ENCODE assay signal across 8 mouse cellular contexts in genomic region chr10:80342749-80343424, GRCm38 (mm10). TPM values are rescaled to one million over a fixed set of nuclear protein-coding genes. Genes with fewer than 3 reads are reported as not detected.
DNase-seq lines count a peak whose midpoint lies in the region; ATAC-seq and TF ChIP-seq lines count a peak whose summit lies in the region.

No protein-coding gene starts in this region.

- H3K4me1 ChIP-seq in hindbrain, embryonic 11.5 days (replicated peaks; ENCODE audit: control insufficient read depth, insufficient read depth, low read length) = peaks cover 17% of the 10 kb centered on the region
- peaks cover 13% of the 10 kb centered on the region for H3K4me1 ChIP-seq in liver, adult 2 months (ENCODE audit: control insufficient read depth, insufficient read depth, low read length)
- H3K4me1 ChIP-seq in midbrain, embryonic 15.5 days = peaks cover 27% of the 10 kb centered on the region

- no peaks in the 10 kb centered on the region for H3K9me3 ChIP-seq in hindbrain, embryonic 11.5 days (ENCODE audit: control insufficient read depth, low read length)
- no peaks in the 10 kb centered on the region for H3K9me3 ChIP-seq in midbrain, embryonic 15.5 days

- no peaks in the 10 kb centered on the region for H3K36me3 ChIP-seq in hindbrain, embryonic 11.5 days (ENCODE audit: control insufficient read depth, insufficient read depth, low read length)
- no peaks in the 10 kb centered on the region for H3K36me3 ChIP-seq in liver, adult 2 months (ENCODE audit: control insufficient read depth, insufficient read depth, low read length)
- H3K36me3 ChIP-seq in midbrain, embryonic 15.5 days (replicated peaks) = no peaks in the 10 kb centered on the region

- H3K9ac ChIP-seq in hindbrain, embryonic 11.5 days (ENCODE audit: low read depth, low read length) = no peak overlapping the region
- peak overlapping the region; percentile 56 for H3K9ac ChIP-seq in liver, adult 2 months (ENCODE audit: low read depth, low read length)
- H3K9ac ChIP-seq in midbrain, embryonic 15.5 days = no peak overlapping the region

- peak; percentile 40 to 68 for DNase-seq in urinary bladder, postnatal 36 days (ENCODE audit: low spot score in 2 of 2)
- no peak for DNase-seq in urinary bladder, adult 2 months (ENCODE audit: low spot score)
- DNase-seq in embryo, embryonic 9.5 days (ENCODE audit: extremely low spot score) = peak; percentile 74
- peak; percentile 78 for DNase-seq in hindbrain, embryonic 11.5 days (ENCODE audit: low spot score)
- DNase-seq in liver, adult 2 months (ENCODE audit: extremely low read depth, low read depth, low spot score) = peak; percentile 64
- no peak for DNase-seq in ovary, adult 18-20 months (ENCODE audit: low spot score)
- no peak for DNase-seq in cerebellum, adult 8-10 months

- peak; percentile 76 for ATAC-seq in hindbrain, embryonic 11.5 days (ENCODE audit: low FRiP score)
- ATAC-seq in midbrain, embryonic 15.5 days (replicated peaks) = peak; percentile 65

- H3K4me2 ChIP-seq in hindbrain, embryonic 11.5 days (replicated peaks; ENCODE audit: low read depth, low read length) = peak overlapping the region; percentile 35
- H3K4me2 ChIP-seq in midbrain, embryonic 15.5 days = peak overlapping the region; percentile 56

- no peaks in the 10 kb centered on the region for H3K79me2 ChIP-seq in liver, adult 2 months (ENCODE audit: control insufficient read depth, insufficient read depth, low read length)

- peak overlapping the region; percentile 23 for H3K4me3 ChIP-seq in hindbrain, embryonic 11.5 days (ENCODE audit: low read depth, low read length)
- peak overlapping the region; percentile 46; the same call in 1 of the 2 replicates for H3K4me3 ChIP-seq in liver, adult 2 months (ENCODE audit: insufficient read depth, low read depth, low read length)
- H3K4me3 ChIP-seq in midbrain, embryonic 15.5 days = peak overlapping the region; percentile 32

- TF ChIP-seq CTCF in liver, adult 2 months (IDR thresholded peaks at IDR 0.05; ENCODE audit: low read depth, low read length) = no peak

- TF ChIP-seq POLR2A in liver, adult 2 months (IDR thresholded peaks at IDR 0.05; ENCODE audit: extremely low read depth, insufficient read depth, low read length) = no peak

- WGBS in hindbrain, embryonic 11.5 days = 0% methylated on average over 30 of the region's 33 CpGs
- 1% methylated on average over 31 of the region's 33 CpGs for WGBS in liver, adult 2 months
- WGBS in midbrain, embryonic 15.5 days = 0% methylated on average over 30 of the region's 33 CpGs

- peaks cover 72% of the 10 kb centered on the region for H3K27me3 ChIP-seq in hindbrain, embryonic 11.5 days (ENCODE audit: control insufficient read depth, insufficient read depth, low read length)
- no peaks in the 10 kb centered on the region; the same call in 1 of the 2 replicates for H3K27me3 ChIP-seq in liver, adult 2 months (ENCODE audit: control insufficient read depth, insufficient read depth, low read length)
- H3K27me3 ChIP-seq in midbrain, embryonic 15.5 days (replicated peaks) = peaks cover 75% of the 10 kb centered on the region

- H3K27ac ChIP-seq in hindbrain, embryonic 11.5 days (ENCODE audit: low read depth, low read length) = no peak overlapping the region
- no peak overlapping the region for H3K27ac ChIP-seq in liver, adult 2 months (replicated peaks; ENCODE audit: insufficient read depth, low read depth, low read length)
- H3K27ac ChIP-seq in midbrain, embryonic 15.5 days = no peak overlapping the region

RNA-seq across cellular contexts. Expression of gene Adamtsl5, which starts 5.3 kb away (rescaled TPM):
- polyA plus RNA-seq in urinary bladder, adult 2 months (2012; rRNA removed) = 57.9 and 65.7 TPM in 2 replicates
- 0.54 and 0.70 TPM in 2 replicates for polyA plus RNA-seq in hindbrain, embryonic 11.5 days (2014; fragmentation: Nextera tagmentation; extraction: Ambion mirVana)
- 0.28 and 0.40 TPM in 2 replicates for total RNA-seq in liver, adult 2 months (2014; rRNA removed)
- 1.4 and 1.6 TPM in 2 replicates for polyA plus RNA-seq in liver, adult 2 months (2012; rRNA removed)
- polyA plus RNA-seq in midbrain, embryonic 15.5 days (2015; fragmentation: Nextera tagmentation; extraction: Ambion mirVana) = 0.67 and 0.79 TPM in 2 replicates

RNA-seq across cellular contexts. Expression of gene Reep6, which starts 13.1 kb away (rescaled TPM):
- polyA plus RNA-seq in urinary bladder, adult 2 months (2012; rRNA removed) = 7.7 and 18.0 TPM in 2 replicates
- 3.7 and 3.8 TPM in 2 replicates for polyA plus RNA-seq in hindbrain, embryonic 11.5 days (2014; fragmentation: Nextera tagmentation; extraction: Ambion mirVana)
- total RNA-seq in liver, adult 2 months (2014; rRNA removed) = 112 and 185 TPM in 2 replicates
- 384 and 617 TPM in 2 replicates for polyA plus RNA-seq in liver, adult 2 months (2012; rRNA removed)
- 5.5 TPM in 2 replicates for polyA plus RNA-seq in midbrain, embryonic 15.5 days (2015; fragmentation: Nextera tagmentation; extraction: Ambion mirVana)

RNA-seq across cellular contexts. Expression of gene Plk5, which starts 13.4 kb away (rescaled TPM):
- polyA plus RNA-seq in urinary bladder, adult 2 months (2012; rRNA removed) = 4.5 and 6.4 TPM in 2 replicates
- 0.11 and 0.14 TPM in 2 replicates for polyA plus RNA-seq in hindbrain, embryonic 11.5 days (2014; fragmentation: Nextera tagmentation; extraction: Ambion mirVana)
- 0.60 and 1.4 TPM in 2 replicates for total RNA-seq in liver, adult 2 months (2014; rRNA removed)
- 3.5 and 6.6 TPM in 2 replicates for polyA plus RNA-seq in liver, adult 2 months (2012; rRNA removed)
- polyA plus RNA-seq in midbrain, embryonic 15.5 days (2015; fragmentation: Nextera tagmentation; extraction: Ambion mirVana) = 6.2 TPM in 2 replicates

RNA-seq across cellular contexts. Expression of gene Pcsk4, which starts 13.6 kb away (rescaled TPM):
- 9.5 and 9.9 TPM in 2 replicates for polyA plus RNA-seq in urinary bladder, adult 2 months (2012; rRNA removed)
- 1.1 and 1.8 TPM in 2 replicates for polyA plus RNA-seq in hindbrain, embryonic 11.5 days (2014; fragmentation: Nextera tagmentation; extraction: Ambion mirVana)
- 8.8 and 12.5 TPM in 2 replicates for total RNA-seq in liver, adult 2 months (2014; rRNA removed)
- polyA plus RNA-seq in liver, adult 2 months (2012; rRNA removed) = 19.2 and 21.8 TPM in 2 replicates
- 4.4 and 5.8 TPM in 2 replicates for polyA plus RNA-seq in midbrain, embryonic 15.5 days (2015; fragmentation: Nextera tagmentation; extraction: Ambion mirVana)

RNA-seq across cellular contexts. Expression of gene 2310011J03Rik, which starts 22.6 kb away (rescaled TPM):
- 41.8 and 45.6 TPM in 2 replicates for polyA plus RNA-seq in urinary bladder, adult 2 months (2012; rRNA removed)
- polyA plus RNA-seq in hindbrain, embryonic 11.5 days (2014; fragmentation: Nextera tagmentation; extraction: Ambion mirVana) = 32.9 and 34.9 TPM in 2 replicates
- total RNA-seq in liver, adult 2 months (2014; rRNA removed) = 10.4 and 12.4 TPM in 2 replicates
- polyA plus RNA-seq in liver, adult 2 months (2012; rRNA removed) = 25.4 and 25.5 TPM in 2 replicates
- 25.4 and 28.0 TPM in 2 replicates for polyA plus RNA-seq in midbrain, embryonic 15.5 days (2015; fragmentation: Nextera tagmentation; extraction: Ambion mirVana)

Comparison
In these comparisons a context has a peak if more than half of its experiments do, and no peak if none do; other contexts are left out.
1. DNase-seq: peak in urinary bladder, postnatal 36 days (2 of 2), embryo, embryonic 9.5 days (single experiment), hindbrain, embryonic 11.5 days (single experiment) and liver, adult 2 months (single experiment); none in urinary bladder, adult 2 months (single experiment), ovary, adult 18-20 months (single experiment) and cerebellum, adult 8-10 months (single experiment).
2. RNA of gene Adamtsl5, which starts 5.3 kb away (polyA plus RNA-seq): 57.9 to 65.7 TPM in urinary bladder, adult 2 months; 1.4 to 1.6 TPM in liver, adult 2 months, 0.67 to 0.79 TPM in midbrain, embryonic 15.5 days and 0.54 to 0.70 TPM in hindbrain, embryonic 11.5 days; every median in the first group is over 10 times any median in the second.
3. RNA of gene Reep6, which starts 13.1 kb away (polyA plus RNA-seq): 384 to 617 TPM in liver, adult 2 months; 7.7 to 18.0 TPM in urinary bladder, adult 2 months, 5.5 TPM in midbrain, embryonic 15.5 days and 3.7 to 3.8 TPM in hindbrain, embryonic 11.5 days; every median in the first group is over 10 times any median in the second.
4. Peak in every context shown above with its lines, with median percentiles within 50 percentile points of each other: H3K4me3 ChIP-seq.